Mouse (Mus musculus) mouse embryonic stem cell (cell line): Measurements from ENCODE around the gene Btbd35f19.
"Not testable (repeated sequence)": the region's sequence is repeated elsewhere in the genome, so short reads cannot be mapped to it uniquely, and the experiment has no call there.

Source experiments
- in situ Hi-C, 2 experiments: fragments of 300-500 bp; cut with MboI; formaldehyde crosslinking; loops; 1 replicate in 1 of 2; 3 replicates in 1 of 2; pipeline ENCODE4 v1.14.3; 2019 to 2020; ENCODE audit warnings: low sequenced_read_pairs in 2 of 2, low pct_unique_long_range_greater_than_20kb in 1 of 2, mixed read lengths in 1 of 2; ENCODE audit not compliant: unreplicated experiment in 1 of 2

Btbd35f19 gene

GRCm38 (mm10) chrX:31383818-31384217 is at the start of gene Btbd35f19:
TSS of gene Btbd35f19 (minus strand) at chrX:31383918.
- in situ Hi-C loops = not testable (repeated sequence)

GRCm38 (mm10) chrX:31341924-31342323 is 41.8 kb downstream of the Btbd35f19 start:
- in situ Hi-C loops = not testable (repeated sequence)

- in situ Hi-C loops = not testable (repeated sequence)
Measured at GRCm38 (mm10) chrX:31336154-31336553, 47.6 kb downstream of the Btbd35f19 start, which contains the start of gene Btbd35f26. TSS of gene Btbd35f26 (plus strand) at chrX:31336454.
